Mouse (Mus musculus): ENCODE results near the gene 6330409D20Rik.

6330409D20Rik gene

DNA sequence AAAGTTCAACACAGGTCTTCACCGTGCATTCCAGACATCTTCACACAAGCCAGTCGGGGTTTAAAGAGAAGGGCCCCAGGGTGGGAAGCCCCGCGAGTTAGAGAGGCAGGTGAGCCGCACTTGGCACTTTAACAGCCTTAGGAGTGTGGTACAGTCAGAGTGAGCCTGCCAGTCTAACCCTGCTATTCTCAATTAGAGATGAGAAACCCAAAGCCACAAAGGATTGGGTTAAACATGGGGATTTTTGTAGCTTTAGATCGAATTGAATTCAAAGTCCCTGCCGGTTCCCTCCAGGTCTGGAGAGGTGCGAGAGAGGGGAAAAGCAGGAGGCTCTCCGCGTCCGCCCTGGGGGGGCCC lies at the start of gene 6330409D20Rik:
TSS of gene 6330409D20Rik (minus strand) at position 101 of the 357 bp plus-strand sequence.
- no peak for DNase-seq (ENCODE audit: low read depth, low spot score)

DNA sequence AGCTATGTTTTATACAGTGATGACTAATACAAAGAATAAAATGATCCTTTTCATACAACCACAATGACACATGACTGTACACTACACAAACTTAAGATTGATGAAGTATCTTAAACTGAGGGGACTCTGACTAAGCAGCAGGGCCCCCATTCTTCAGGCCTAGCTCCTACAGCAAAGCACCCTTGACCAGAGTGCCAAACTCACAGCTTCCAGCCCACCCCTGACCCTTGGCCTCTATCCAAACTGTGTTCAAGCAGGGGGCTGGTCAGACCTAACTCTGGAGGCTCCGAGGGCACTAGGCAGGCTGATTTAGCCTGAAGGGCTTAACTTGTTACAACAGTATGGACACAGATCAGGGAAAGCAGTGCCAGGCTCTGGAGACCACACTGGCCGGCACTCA lies 47.8 kb upstream of the 6330409D20Rik start:
- DNase-seq (ENCODE audit: low read depth, low spot score): no peak

- DNase-seq (ENCODE audit: low read depth, low spot score): peak; percentile 60
Measured at GRCm38 (mm10) chr2:32787176-32787575, 46.4 kb upstream of the 6330409D20Rik start.

DNA sequence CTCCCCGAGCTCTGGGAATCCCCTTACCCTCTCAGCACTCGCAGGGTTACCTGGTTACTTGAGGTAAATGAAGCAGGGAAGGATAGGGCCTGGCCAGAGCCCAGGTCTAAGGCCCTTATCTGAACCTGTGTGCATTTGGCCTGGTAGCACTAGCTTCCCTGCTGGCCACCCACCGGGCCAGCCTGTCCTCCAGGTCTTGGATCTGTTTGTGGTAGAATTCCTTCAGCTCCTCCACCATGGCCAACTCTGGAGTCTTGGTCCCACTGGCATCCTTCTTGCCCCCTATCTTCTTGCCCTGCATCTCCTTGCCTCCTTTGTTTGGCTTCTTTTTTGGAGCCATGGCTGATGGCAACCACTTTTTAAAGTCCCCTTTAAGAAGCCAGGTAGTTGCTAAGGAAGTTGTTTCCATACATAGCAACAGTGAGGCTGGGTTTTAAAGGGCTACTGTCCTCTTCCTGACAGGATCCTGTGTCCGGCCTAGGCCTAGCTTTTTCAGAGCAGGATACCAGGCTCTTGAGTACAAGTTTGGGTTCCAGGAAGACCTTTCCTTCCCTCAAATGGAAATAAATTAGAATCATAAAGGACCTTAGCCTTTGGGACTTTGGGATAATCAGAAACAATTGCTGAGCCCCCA lies 43.3 kb upstream of the 6330409D20Rik start, which contains the start of gene Cfap157:
TSS of gene Cfap157 (minus strand) at position 381 of the 634 bp plus-strand sequence.
- no peak for DNase-seq (ENCODE audit: low read depth, low spot score)

DNA sequence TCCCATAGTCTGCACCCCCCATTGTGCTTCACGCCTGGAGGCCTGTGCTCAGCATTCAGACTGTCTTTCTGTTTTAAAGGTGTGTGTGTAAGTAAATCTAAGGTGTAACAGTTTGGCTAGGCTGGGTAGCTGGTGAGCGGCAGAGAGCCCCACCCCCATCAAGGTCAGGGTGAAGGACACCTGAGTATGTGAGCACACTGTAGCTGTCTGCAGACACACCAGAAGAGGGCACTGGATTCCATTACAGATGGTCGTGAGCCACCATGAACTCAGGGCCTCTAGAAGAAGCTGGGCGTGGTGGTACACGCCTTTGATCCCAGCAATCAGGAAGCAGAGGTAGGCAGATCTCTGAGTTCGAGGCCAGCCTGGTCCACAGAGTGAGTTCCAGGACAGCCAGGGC lies 40.9 kb upstream of the 6330409D20Rik start:
- peak; percentile 53 for DNase-seq (ENCODE audit: low read depth, low spot score)

GRCm38 (mm10) chr2:32779714-32780113 lies 38.9 kb upstream of the 6330409D20Rik start:
- no peak for DNase-seq (ENCODE audit: low read depth, low spot score)

DNA sequence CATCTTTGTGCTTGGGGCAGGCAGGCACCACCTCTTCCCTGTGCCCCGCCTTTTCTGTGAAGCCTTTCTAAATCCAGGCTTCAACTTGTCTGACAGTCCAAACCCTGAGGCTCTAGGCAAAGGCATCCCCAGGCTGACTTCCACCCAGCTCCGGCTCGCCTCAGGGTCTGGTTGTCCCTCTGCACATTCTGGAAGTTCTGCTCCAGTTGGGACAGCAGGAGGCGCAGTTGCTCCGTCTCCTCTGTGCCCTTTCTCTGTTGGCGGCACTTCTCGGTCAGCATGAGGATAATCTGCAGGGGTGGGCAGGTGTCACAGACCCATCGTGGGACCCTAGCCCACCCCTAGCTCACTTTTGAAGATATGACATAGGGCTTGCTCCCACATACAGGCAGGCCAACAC lies 38.3 kb upstream of the 6330409D20Rik start:
- peak; percentile 78 for DNase-seq (ENCODE audit: low read depth, low spot score)

DNA sequence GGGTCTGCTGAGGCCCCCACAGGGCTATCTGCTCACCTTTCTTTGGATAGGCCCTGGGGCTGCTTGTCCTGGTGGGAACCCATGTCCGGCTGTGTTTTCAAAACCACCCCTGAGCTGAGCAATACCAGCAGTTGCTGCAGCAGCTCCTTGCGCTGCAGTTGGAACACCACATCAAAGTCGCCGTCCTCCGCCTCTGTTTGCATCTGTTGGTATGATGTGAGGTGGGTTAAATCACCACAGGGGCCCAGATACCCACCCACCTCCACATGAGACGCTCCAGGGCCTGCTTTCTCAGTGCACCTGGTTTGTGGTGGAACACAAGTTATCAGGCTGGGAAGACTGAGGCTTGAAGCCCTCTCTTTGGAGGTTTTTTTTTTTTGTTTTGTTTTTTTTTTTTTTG lies 37.3 kb upstream of the 6330409D20Rik start:
- DNase-seq (ENCODE audit: low read depth, low spot score): no peak

DNA sequence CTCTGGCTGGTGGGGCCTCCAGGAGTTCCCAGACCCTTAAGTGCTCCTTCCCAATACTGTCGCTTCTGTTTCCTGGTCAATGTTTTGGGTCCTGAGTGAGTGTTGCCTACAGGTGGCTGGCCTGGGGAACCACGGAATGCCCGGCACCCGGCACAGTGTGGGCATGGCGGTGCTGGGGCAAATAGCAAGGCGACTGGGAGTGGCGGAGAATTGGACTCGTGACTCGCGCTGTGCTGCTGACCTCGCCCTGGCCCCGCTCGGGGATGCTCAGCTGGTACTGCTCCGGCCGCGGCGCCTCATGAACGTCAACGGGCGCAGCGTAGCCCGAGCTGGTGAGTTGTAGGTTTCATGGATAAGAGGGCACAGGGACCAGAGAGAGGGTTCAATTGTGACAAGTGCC lies 35.4 kb upstream of the 6330409D20Rik start:
- peak; percentile 23 for DNase-seq (ENCODE audit: low read depth, low spot score)

DNA sequence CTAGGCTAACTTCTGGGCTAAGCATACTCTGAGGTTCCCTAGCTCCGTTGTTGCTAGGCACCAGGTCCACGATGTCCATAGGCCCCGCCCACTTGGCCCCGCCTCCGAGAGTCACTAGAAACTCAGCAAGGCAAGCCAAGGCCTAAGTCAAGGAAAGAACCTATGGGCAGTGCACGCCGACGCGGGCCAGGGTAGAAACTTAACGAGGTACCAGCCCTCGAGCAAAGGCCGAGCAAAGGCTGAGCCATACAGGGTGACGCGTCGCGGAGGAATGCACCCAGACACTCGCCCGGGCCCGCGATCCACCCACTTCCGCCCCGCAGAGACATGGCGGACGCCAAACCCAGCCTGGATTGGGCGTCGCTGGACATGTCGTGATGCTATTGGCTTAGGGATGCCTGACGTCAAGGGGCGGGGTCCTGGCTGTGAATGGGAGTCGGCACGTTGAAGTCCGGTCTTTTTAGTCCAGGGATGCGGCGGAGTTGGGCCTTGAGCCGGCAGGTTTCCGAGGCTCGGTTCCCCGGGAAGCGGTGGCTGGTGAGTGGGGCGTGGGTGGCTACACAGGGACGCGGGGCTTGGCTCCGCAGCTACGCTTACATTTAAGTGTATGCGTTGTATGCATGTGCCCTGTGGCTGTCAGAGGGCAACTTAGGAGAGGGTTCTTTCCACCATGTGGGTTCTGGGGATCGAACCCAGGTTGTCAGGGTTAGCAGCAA lies 34.7 kb upstream of the 6330409D20Rik start, which contains the start of the genes Ttc16 and Ptrh1:
TSS of gene Ttc16 (minus strand) at position 275 of the 716 bp plus-strand sequence.
TSS of gene Ptrh1 (plus strand) at position 428 of the 716 bp plus-strand sequence.
- peak; percentile 99 for DNase-seq (ENCODE audit: low read depth, low spot score)

DNA sequence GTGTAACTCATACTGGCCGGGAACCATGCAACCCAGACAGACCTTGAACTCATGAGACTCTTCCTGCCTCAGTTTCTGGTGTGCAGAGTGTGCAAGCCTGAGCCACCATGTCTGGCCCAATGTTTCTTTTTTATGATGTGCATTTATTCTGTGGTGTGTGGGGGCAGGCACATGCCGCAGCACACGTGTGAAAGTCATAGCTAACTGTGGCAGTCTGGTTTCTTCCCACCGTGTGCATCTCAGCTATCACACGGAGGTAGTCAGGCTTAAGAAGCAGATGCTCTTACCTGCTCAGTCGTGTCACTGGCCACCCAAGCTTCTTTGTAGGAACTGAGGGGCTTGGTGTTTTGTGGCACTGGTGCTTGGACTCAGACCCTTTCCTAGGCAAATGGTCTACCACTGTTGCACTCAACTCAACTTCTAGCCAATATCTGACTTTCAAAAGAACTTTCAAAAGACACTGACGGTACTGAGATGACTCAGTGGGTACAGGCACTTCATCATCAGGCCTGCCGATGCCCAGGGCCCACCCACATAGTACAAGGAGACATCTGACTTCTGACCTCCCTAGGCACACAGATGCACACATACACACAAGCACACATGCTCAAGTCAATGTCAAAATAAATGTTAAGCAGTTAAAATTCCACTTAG lies 31.9 kb upstream of the 6330409D20Rik start:
- DNase-seq (ENCODE audit: low read depth, low spot score): no peak

GRCm38 (mm10) chr2:32771886-32772285 lies 31.1 kb upstream of the 6330409D20Rik start:
- peak; percentile 42 for DNase-seq (ENCODE audit: low read depth, low spot score)

GRCm38 (mm10) chr2:32769327-32770085 lies 28.7 kb upstream of the 6330409D20Rik start:
- DNase-seq (ENCODE audit: low read depth, low spot score): no peak

DNA sequence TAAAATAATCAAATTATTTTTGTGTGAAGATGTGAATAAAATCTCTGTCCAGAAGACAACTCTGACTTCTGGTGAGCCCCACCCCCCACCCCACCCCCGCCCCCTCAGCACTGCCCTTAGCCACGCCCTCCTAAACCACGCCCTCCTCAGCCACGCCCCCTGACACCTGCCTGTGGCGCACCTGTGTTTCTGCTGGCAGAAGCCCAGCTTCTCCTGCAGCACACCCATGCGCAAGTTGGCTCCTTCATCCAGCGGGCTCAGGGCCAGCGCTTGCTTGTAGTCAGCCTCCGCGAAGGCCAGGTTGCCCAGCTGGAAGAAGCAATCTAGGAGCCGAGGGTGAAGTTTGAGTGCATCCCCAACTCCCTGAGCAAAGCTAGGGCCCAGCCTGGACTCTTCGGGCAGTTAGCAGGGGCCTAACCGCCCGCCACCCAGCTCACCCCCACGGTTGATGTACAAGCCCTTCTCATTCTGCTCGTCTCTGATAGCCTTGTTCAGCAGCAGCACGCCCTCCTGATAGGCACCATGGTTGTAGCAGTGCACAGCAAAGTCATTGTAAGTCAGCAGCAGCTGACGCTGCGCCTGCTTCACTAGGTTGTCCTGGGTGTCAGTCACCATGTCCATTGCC lies 28.0 kb upstream of the 6330409D20Rik start:
- peak; percentile 46 for DNase-seq (ENCODE audit: low read depth, low spot score)

DNA sequence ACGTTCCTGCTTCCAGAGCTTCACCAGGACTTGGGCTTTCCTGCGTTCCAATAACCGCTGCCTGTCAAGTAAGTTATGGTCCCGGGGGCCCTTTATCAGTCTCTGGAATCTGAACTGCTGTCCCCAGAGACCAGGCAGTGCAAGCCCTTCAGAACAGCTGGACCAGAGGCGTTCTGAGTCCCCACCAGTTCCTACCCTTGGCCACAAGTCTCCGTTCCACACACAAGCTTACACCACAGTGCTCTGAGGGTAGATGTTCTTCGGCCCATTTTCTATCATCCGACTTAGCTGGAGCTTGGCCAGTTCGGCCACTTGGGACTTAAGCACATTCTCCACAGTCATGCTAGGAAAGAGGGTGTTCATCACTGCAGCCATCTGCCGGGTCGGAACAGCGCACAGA lies 26.4 kb upstream of the 6330409D20Rik start:
- DNase-seq (ENCODE audit: low read depth, low spot score): no peak

DNA sequence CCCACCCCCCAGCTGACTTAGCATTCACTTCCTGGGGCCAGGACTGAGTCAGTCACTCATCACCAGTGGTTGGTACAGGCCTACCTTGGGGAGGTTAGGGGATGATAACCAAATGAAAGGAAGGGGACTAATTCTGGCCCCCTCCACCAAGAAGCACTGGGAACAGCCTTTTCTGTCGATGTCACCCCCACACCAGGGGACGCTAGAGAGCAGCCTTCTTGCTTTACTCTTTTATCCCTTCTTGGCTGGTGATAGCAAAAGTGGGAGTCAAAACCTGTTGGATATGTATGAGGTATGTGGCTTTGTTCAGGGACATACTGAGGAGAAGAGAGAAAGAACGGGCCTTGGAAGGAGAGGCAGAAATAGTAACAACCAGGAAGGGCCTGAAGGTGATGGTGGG lies 22.5 kb upstream of the 6330409D20Rik start:
- no peak for DNase-seq (ENCODE audit: low read depth, low spot score)

GRCm38 (mm10) chr2:32761859-32762258 lies 21.0 kb upstream of the 6330409D20Rik start:
- no peak for DNase-seq (ENCODE audit: low read depth, low spot score)

DNA sequence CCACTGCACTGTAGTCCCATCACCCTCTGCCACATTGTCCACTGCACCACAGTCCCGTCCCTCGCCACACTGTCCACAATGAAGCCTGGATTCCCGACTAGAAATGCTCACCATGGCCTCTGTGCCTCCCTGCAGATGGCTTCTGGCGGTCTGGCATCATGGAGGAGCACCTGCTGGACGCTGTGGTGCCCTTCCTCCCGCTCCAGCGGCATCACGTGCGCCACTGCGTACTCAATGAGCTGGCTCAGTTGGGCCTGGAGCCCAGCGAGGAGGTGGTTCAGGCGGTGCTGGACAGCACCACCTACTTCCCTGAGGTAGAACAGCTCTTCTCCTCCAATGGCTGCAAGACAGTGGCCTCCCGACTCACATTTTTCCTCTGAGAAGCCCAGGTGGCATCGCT lies 20.5 kb upstream of the 6330409D20Rik start:
- DNase-seq (ENCODE audit: low read depth, low spot score): no peak

DNA sequence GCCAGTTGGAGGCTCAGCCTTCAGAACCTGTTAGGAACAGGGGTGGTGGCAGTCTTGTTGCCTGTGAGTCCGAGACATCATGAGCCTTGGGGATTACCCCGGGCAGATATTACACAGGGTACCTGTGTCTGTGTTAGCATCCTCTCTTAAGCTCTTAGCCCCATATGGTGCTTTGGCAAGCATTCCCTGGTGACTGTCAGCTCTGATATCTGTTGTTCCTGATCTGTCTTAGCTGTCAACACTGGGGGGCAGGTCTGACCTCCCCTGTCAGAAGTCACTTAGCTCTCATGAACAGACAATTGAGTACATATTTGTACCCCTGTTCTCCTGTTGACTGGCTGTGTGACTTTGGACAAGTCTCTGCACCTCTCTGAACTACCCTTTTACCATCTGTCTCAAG lies 18.2 kb upstream of the 6330409D20Rik start:
- DNase-seq (ENCODE audit: low read depth, low spot score): no peak

DNA sequence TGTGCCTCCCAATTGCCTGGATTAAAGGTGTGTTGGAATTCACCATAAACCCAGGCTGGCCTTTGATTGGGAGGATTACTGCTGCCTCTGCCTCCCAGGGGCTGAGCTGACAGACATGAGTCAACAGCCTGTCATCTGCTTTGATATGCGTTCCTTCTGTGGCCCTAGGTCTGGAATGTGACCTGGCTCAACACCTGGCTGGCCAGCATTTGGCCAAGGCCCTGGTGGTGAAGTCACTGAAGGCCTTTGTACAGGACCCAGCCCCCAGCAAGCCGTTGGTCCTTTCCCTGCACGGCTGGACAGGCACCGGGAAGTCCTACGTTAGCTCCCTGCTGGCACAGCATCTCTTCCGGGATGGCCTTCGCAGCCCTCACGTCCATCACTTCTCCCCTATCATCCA lies 17.7 kb upstream of the 6330409D20Rik start:
- DNase-seq (ENCODE audit: low read depth, low spot score): no peak

All from R1 (cell line).